Mouse (Mus musculus): ENCODE results near the gene Col16a1.

- no peak for TF ChIP-seq CTCF (IDR thresholded peaks at IDR 0.05; ENCODE audit: low read depth)
- TF ChIP-seq EP300 (optimal IDR thresholded peaks at IDR 0.05) = no peak
These were observed 45.5 kb upstream of the Col16a1 start for GRCm38 (mm10) chr4:130002157-130002556.

Measured in stomach, postnatal 0 days (tissue).